Mouse (Mus musculus) embryonic fibroblast, embryonic 13.5 days (primary cell): ENCODE results near the gene C8g. TPM values are rescaled to one million over a fixed set of nuclear protein-coding genes. Genes with fewer than 3 reads are reported as not detected.

Source experiments
- H3K27ac ChIP-seq: 2 replicates; pipeline ENCODE4 v1.5.1; 2012; ENCODE audit warnings: low read length, control low read depth, inconsistent platforms; ENCODE audit not compliant: insufficient read depth
- H3K4me1 ChIP-seq: 2 replicates; pipeline ENCODE4 v1.6.1; 2011; ENCODE audit warnings: low read length; ENCODE audit not compliant: control insufficient read depth, insufficient read depth
- H3K4me3 ChIP-seq: 2 replicates; pipeline ENCODE4 v1.5.1; 2011; ENCODE audit warnings: mild to moderate bottlenecking, control low read depth, low read length; ENCODE audit not compliant: insufficient read depth
- CTCF ChIP-seq: IDR thresholded peaks from 2 replicates; pipeline ENCODE4 v1.5.1; 2011; ENCODE audit warnings: mild to moderate bottlenecking, control low read depth, low read length, moderate library complexity, borderline replicate concordance; ENCODE audit not compliant: insufficient read depth
- POLR2A ChIP-seq: IDR thresholded peaks from 2 replicates; pipeline ENCODE4 v1.6.1; 2011; ENCODE audit warnings: low read depth, mild to moderate bottlenecking, control low read depth, low read length, moderate library complexity
- polyA plus RNA-seq: library from polyadenylated mRNA; stranded (reverse); fragments of >200 nt; gene quantifications from 2 replicates; pipeline ENCODE4 v1.2.4, GENCODE M21; 2011; ENCODE audit warnings: low read depth; ENCODE audit not compliant: missing spikeins, insufficient read length

The C8g gene
- polyA plus RNA-seq, 1 experiment = 0.91 TPM

DNA sequence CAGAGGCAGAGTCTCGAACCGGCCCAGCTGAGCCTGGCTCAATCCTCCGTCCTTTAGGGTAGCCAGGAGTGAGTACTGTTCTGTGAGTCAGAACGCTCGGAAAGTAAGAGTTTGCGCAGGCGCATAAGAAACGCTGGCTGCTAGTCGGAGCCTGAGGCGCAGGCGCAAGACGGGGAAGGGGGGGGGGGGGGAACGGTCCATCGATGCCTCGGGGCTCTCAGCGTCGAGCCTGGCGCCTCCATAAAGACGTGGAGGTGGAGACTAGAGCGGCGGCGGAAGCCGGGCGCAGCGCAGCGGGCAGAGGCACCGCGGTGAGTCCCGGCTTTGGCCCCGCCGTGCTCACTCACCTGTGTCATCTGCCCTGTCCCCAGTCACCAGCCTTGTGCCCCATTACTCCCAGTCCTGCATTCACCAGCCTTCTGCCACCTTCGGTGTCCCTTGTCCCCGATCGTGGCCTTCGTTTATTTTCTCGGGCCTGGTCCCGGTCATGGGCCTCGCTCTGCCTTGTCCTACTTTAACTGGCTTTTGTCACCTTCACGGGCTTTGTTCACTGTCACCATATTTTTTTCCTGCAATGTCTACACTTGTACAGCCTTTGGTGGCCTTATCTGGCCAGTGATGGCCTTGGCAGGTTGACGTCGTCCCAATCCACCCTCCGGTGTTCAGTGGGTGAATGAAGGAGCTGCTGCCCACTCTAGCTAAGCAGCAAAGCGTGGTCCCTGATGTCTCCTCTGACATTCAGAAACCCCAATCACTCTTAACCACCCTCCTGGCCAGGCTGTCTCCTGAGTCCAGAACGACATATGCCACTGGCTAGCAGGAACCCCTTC is 728 bp downstream of the C8g start, which contains the start of gene Fbxw5:
Gene Fbxw5 (plus strand): TSS at position 175 of the 830 bp plus-strand sequence.
- TF ChIP-seq POLR2A (peak; percentile 78), CTCF (no peak)
- H3K4me3 ChIP-seq = peak within 1 kb of the TSS; percentile 80
- peak within 1 kb of the TSS; percentile 6; the same call in 1 of the 2 replicates for H3K27ac ChIP-seq
- H3K4me1 ChIP-seq = no peaks in the 10 kb centered on the region

DNA sequence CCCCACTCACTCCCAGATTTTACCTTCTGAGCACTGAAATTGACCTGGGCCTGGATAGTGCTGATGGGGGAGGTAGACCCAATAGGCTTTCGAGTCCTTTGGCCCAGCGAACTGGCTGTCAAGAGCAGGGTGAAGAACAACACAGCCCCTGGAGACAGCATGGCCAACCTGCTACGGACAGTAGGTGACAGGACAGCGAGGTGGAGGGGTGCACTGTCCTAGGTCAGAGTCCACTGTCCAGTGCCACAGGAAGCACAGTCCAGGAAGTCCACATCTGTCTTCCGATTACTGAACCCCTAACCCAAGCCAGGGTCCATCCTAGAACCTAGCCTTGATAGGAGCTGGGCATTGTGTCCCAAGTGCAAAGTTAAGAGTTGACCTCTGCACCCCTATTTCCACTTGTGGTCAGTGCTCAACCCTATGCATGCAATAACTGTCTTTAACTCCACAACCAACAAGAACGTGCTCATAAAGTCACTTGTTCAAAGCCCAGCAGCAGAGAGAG is 1.4 kb downstream of the C8g start:
- Histone ChIP-seq H3K4me3 (no peak overlapping the region), H3K4me1 (no peaks in the 10 kb centered on the region), H3K27ac (no peak overlapping the region)
- TF ChIP-seq POLR2A = no peak; the same call in 1 of the 2 replicates
- TF ChIP-seq CTCF = no peak

DNA sequence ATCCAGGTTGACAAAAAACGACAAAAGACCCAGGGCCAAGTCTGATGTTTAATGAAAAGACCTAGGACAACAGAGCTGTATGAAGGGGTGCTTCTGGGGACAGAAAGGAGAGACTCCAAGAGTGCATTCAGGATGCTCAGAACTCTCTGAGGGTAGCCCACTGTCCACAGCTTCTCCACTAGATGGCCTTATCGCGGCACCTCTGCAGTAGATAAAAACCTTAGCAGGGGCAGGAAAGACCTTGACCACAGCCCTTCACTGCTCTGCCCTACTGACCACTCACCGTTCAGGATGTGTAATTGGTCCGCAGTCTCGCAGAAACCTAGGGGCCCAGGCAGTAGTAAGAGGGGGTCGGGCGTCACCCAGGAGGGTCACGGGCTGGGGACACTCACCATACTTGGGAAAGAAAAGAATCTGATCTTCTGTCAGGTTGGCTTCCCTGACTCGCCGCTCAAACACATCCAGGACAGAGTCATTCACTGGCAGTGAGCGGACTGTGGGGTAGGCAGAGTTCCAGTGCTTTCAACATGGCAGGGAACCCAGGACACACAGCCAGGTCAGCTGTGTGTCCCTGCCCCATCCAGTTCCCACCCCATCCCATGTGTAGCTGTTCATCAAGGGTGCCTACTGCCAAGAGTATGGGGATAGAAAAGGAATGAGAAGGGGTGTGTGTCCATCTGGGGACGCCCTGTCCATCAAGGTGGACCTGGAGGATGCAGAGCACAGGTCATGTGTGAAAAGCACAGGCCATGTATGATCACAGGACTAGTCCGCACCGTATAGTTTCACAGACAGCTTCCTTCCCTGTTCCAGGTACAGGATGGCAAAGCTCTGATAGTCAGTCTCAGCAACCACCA is 2.7 kb downstream of the C8g start:
- Histone ChIP-seq H3K4me1 (no peaks in the 10 kb centered on the region), H3K4me3 (no peak overlapping the region), H3K27ac (no peak overlapping the region)
- no peak for TF ChIP-seq CTCF
- TF ChIP-seq POLR2A = no peak

DNA sequence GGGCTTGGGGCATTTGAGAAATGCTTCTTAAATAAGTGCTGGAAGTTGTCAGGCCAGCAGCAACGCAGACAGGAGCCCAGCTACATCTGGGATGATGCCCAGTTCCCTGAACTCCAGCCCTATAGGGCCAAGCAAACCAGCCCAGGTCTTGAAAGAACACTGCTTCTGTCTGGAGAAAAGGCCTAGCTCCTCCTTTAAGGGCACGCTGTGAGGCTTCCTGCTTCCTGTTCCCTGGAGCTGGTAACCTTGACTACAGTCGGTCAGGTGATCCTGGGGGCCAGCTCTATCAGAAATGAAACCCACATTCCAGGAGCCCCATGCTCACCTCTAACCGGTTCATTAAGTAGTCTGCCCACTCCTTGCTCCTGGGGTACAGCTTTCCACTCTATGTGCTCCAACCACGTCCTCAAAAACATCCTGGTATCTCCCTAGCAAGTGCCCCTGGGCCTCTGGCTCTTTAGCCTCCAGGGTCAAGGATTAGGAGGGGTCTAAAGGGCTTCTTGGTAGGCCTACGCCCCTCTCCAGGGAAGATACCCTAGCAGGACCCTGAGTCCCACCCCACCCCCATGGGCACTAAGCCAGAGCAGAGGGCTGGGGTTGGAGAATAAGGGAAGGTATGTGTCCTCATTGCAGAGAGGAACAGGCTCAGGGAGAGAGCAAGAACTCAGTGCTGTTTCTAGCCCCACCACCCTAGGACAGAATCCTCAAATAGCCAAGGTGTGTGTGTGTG is 3.5 kb downstream of the C8g start:
- Histone ChIP-seq H3K27ac (no peak overlapping the region), H3K4me3 (no peak overlapping the region), H3K4me1 (no peaks in the 10 kb centered on the region)
- TF ChIP-seq POLR2A (no peak), CTCF (no peak)

DNA sequence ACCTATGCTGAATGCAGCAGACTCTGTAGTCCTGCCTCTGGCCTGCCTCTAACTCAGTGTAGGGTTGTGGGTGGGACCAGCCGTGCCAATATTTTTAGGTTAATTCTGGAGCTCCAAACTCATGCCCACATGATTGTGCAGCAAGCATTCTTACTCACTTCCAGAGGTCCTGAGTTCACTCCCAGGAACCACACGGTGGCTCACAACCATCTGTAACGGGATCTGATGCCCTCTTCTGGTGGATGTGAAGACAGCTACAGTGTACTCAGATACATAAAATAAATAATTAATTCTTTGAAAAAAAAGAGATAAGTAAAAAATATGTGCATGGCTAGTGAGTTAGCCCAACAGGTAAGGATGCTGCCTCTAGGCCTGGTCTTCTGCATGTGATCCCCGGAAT is 5.1 kb downstream of the C8g start:
- H3K4me3 ChIP-seq = no peak overlapping the region
- H3K27ac ChIP-seq = no peak overlapping the region
- H3K4me1 ChIP-seq = no peaks in the 10 kb centered on the region
- no peak for TF ChIP-seq POLR2A
- TF ChIP-seq CTCF = peak; percentile 28; the same call in 1 of the 2 replicates

DNA sequence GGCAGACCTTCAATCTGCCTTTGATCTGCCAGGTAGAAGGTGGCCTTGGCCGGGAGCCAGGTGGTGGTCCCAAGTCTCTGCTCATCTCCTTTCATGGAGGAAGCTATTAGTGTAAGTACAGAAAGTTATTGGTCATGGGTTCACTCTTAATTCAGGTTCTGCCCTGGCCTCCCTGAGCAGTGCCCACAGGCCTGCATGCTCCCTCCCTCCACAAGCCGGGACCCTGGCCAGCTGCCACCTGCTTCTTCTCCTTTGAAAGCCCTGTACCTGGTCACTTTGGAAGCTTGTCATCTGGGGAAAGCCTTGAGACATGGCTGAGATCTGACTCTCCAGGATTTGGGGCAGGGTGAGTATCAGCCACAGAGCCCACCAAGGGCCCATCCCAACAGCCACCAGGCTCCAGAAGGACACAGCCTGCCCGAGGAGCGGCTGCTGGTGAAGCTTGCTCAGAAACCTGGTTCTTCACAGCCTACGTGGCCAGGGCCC is 8.0 kb downstream of the C8g start, which contains the start of gene Lcn12:
Gene Lcn12 (minus strand): TSS at position 436 of the 486 bp plus-strand sequence.
- TF ChIP-seq POLR2A = no peak
- TF ChIP-seq CTCF = no peak
- Histone ChIP-seq H3K4me3 (no peak within 1 kb of the TSS), H3K27ac (no peak within 1 kb of the TSS), H3K4me1 (no peaks in the 10 kb centered on the region)

- Histone ChIP-seq H3K27ac (no peak overlapping the region), H3K4me3 (no peak overlapping the region), H3K4me1 (no peaks in the 10 kb centered on the region)
- no peak for TF ChIP-seq CTCF
- no peak for TF ChIP-seq POLR2A
These were observed 8.5 kb downstream of the C8g start for GRCm38 (mm10) chr2:25492988-25493387.

DNA sequence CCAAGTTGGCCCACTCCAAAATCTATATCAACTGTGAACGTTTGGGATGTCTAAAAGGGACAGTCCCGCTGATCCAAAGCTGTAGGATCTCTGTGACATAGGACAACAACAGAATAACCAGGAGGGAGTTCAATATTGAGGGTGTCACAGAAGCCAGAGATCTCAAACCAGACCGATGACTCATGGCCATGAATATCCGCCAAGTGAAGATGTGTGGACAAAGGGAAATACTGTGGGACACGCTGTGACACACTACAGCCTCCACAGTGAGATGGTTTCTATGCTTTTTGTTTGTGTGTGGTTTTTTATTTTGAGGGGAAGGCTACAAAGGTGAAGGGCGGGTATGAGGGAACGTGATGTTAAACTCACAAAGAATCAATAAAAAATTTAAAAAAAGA is 12.8 kb downstream of the C8g start:
- Histone ChIP-seq H3K4me3 (no peak overlapping the region), H3K4me1 (no peaks in the 10 kb centered on the region), H3K27ac (no peak overlapping the region)
- no peak for TF ChIP-seq CTCF
- no peak for TF ChIP-seq POLR2A
